In genomic region chr6:106979755-106980154, GRCm38 (mm10) we compare ENCODE assay signal across 25 mouse cellular contexts.
DNase-seq lines count a peak whose midpoint lies in the region; ATAC-seq lines count a peak whose summit lies in the region.
"Had no signal": no experiment of that assay in that cellular context is flagged by ENCODE, and none has a peak within 500 bp of the region (broad histone marks: within the 10 kb centered on the region; RNA-seq: fewer than 3 reads in every experiment).

No protein-coding gene starts in this region.

- H3K27me3 ChIP-seq in forebrain, embryonic 14.5 days (replicated peaks; ENCODE audit: control insufficient read depth, insufficient read depth, low read length): no peaks in the 10 kb centered on the region
- H3K27me3 ChIP-seq: CH12.LX had no signal

- no peak overlapping the region for H3K27ac ChIP-seq in forebrain, embryonic 14.5 days (ENCODE audit: low read depth, low read length)

- intact Hi-C loops in heart, postnatal 36 days (cut with DNase I): no loop called here

- no peak overlapping the region for H3K4me2 ChIP-seq in forebrain, embryonic 14.5 days (ENCODE audit: low read length)

- 80% methylated on average over 3 of the region's 3 CpGs for WGBS in forebrain, embryonic 14.5 days

- H3K4me3 ChIP-seq in forebrain, embryonic 14.5 days (ENCODE audit: low read depth, low read length): no peak overlapping the region

- H3K4me1 ChIP-seq in forebrain, embryonic 14.5 days (ENCODE audit: control insufficient read depth, insufficient read depth, low read length): no peaks in the 10 kb centered on the region

- H3K9me3 ChIP-seq in forebrain, embryonic 14.5 days (replicated peaks; ENCODE audit: control insufficient read depth, low read length): no peaks in the 10 kb centered on the region
- H3K9me3 ChIP-seq: G1E had no signal

- ATAC-seq in frontal cortex, adult (ENCODE audit: low TSS enrichment): peak; percentile 55
- no peak for ATAC-seq in forebrain, embryonic 14.5 days
- ATAC-seq: activated CD4-positive, CD25-positive, alpha-beta regulatory T cell, adult 4 months; CD4-positive, CD25-positive, alpha-beta regulatory T cell, adult 4 months; Patski had no signal

- no peak for DNase-seq in frontal cortex, postnatal 36 days (ENCODE audit: low spot score in 2 of 2)
- DNase-seq in 416B (ENCODE audit: low read depth): peak; percentile 70
- peak; percentile 26 for DNase-seq in Muller cell, postnatal 12 days (ENCODE audit: inconsistent ontology term)
- DNase-seq in brain, adult 2 months (ENCODE audit: low read depth, low spot score): peak; percentile 24
- DNase-seq in heart, postnatal 36 days: no peak
- DNase-seq in forebrain, embryonic 14.5 days (ENCODE audit: low spot score): no peak
- DNase-seq in kidney, postnatal 25 days: no peak
- DNase-seq: adrenal gland, adult 2 months; adrenal gland, adult 8-10 months; adrenal gland, postnatal 10 days; adrenal gland, postnatal 14 days; adrenal gland, postnatal 25 days; adrenal gland, postnatal 36 days; B cell, adult 2 months; cerebellum, adult 11 months; cerebellum, adult 11-12 months; cerebellum, adult 18-20 months; cerebellum, adult 2 months; cerebellum, adult 8-10 months had no signal

- H3K9ac ChIP-seq in forebrain, embryonic 14.5 days (ENCODE audit: low read length): no peak overlapping the region

- H3K36me3 ChIP-seq in forebrain, embryonic 14.5 days (ENCODE audit: control insufficient read depth, insufficient read depth, low read length): no peaks in the 10 kb centered on the region
- H3K36me3 ChIP-seq: G1E had no signal

Comparison
In these comparisons a context has a peak if more than half of its experiments do, and no peak if none do; other contexts are left out.
1. DNase-seq: peak in 416B (single experiment), Muller cell, postnatal 12 days (single experiment) and brain, adult 2 months (single experiment); none in frontal cortex, postnatal 36 days (0 of 2), heart, postnatal 36 days (0 of 2), forebrain, embryonic 14.5 days (single experiment) and kidney, postnatal 25 days (0 of 2).